Mouse (Mus musculus) cortical plate, adult 2 months (tissue): Measurements from ENCODE around the gene Sgsm3. TPM values are rescaled to one million over a fixed set of nuclear protein-coding genes. Genes with fewer than 3 reads are reported as not detected.
A peak's percentile ranks its signal among the peaks of the same experiment; 100 is the strongest.

Source experiments
- H3K27ac ChIP-seq: fragments of 200-500 bp; 2 replicates; pipeline ENCODE4 v1.5.1; 2012; ENCODE audit warnings: low read length, control low read depth, inconsistent platforms; ENCODE audit not compliant: insufficient read depth
- H3K4me1 ChIP-seq: fragments of 200-500 bp; 2 replicates; pipeline ENCODE4 v1.6.1; 2011; ENCODE audit warnings: low read length; ENCODE audit not compliant: control insufficient read depth, insufficient read depth
- H3K4me3 ChIP-seq: fragments of 200-500 bp; 2 replicates; pipeline ENCODE4 v1.5.1; 2011; ENCODE audit warnings: mild to moderate bottlenecking, low read length, control low read depth; ENCODE audit not compliant: insufficient read depth
- CTCF ChIP-seq: fragments of 200-500 bp; IDR thresholded peaks from 2 replicates; pipeline ENCODE4 v1.5.1; 2011; ENCODE audit warnings: mild to moderate bottlenecking, control low read depth, low read length; ENCODE audit not compliant: insufficient read depth; ENCODE audit errors: extremely low read depth
- POLR2A ChIP-seq: fragments of 200-500 bp; IDR thresholded peaks from 2 replicates; pipeline ENCODE4 v1.6.1; 2011; ENCODE audit warnings: mild to moderate bottlenecking, low read length, control low read depth; ENCODE audit not compliant: insufficient read depth; ENCODE audit errors: extremely low read depth
- polyA plus RNA-seq: library from polyadenylated mRNA; depleted of rRNA; stranded (reverse); fragments of >200 nt; gene quantifications from 2 replicates; pipeline ENCODE4 v1.2.3, GENCODE M21; 2012

Sgsm3 gene
- polyA plus RNA-seq, 1 experiment = 89.4 TPM

- Histone ChIP-seq H3K4me3 (no peak overlapping the region), H3K4me1 (peaks cover 2% of the 10 kb centered on the region), H3K27ac (no peak overlapping the region)
- no peak for TF ChIP-seq CTCF
- TF ChIP-seq POLR2A = no peak
Observed at GRCm38 (mm10) chr15:81000419-81001138, 23.0 kb downstream of the Sgsm3 start.

- no peak overlapping the region for H3K27ac ChIP-seq
- TF ChIP-seq CTCF (no peak), POLR2A (no peak)
- peaks cover 2% of the 10 kb centered on the region for H3K4me1 ChIP-seq
- no peak overlapping the region for H3K4me3 ChIP-seq
Observed at GRCm38 (mm10) chr15:81006127-81006735, 28.7 kb downstream of the Sgsm3 start.

GRCm38 (mm10) chr15:81007339-81007738 lies 29.8 kb downstream of the Sgsm3 start:
- no peak for TF ChIP-seq CTCF
- Histone ChIP-seq H3K4me1 (peaks cover 2% of the 10 kb centered on the region), H3K4me3 (no peak overlapping the region), H3K27ac (no peak overlapping the region)

GRCm38 (mm10) chr15:81007905-81008304 lies 30.3 kb downstream of the Sgsm3 start:
- TF ChIP-seq POLR2A (no peak), CTCF (no peak)
- no peak overlapping the region for H3K27ac ChIP-seq

GRCm38 (mm10) chr15:81008689-81009123 lies 31.1 kb downstream of the Sgsm3 start:
- H3K27ac ChIP-seq = no peak overlapping the region
- H3K4me3 ChIP-seq = no peak overlapping the region
- TF ChIP-seq CTCF (peak; percentile 58), POLR2A (no peak)
- H3K4me1 ChIP-seq = peaks cover 2% of the 10 kb centered on the region

More at GRCm38 (mm10) chr15:81007905-81008304, 30.3 kb downstream of the Sgsm3 start:
- H3K4me1 ChIP-seq = peaks cover 2% of the 10 kb centered on the region
- H3K4me3 ChIP-seq = no peak overlapping the region

GRCm38 (mm10) chr15:81010114-81010513 lies 32.5 kb downstream of the Sgsm3 start:
- TF ChIP-seq POLR2A (no peak), CTCF (no peak)
- Histone ChIP-seq H3K4me1 (peaks cover 5% of the 10 kb centered on the region), H3K27ac (peak overlapping the region; percentile 19; the same call in 1 of the 2 replicates), H3K4me3 (no peak overlapping the region)

GRCm38 (mm10) chr15:81011523-81011922 lies 34.0 kb downstream of the Sgsm3 start:
- Histone ChIP-seq H3K4me3 (no peak overlapping the region), H3K27ac (no peak overlapping the region), H3K4me1 (peaks cover 10% of the 10 kb centered on the region)
- no peak for TF ChIP-seq CTCF
- no peak for TF ChIP-seq POLR2A

GRCm38 (mm10) chr15:81012359-81012758 lies 34.8 kb downstream of the Sgsm3 start:
- TF ChIP-seq POLR2A (no peak), CTCF (no peak)
- no peak overlapping the region for H3K4me3 ChIP-seq

GRCm38 (mm10) chr15:81013186-81013585 lies 35.6 kb downstream of the Sgsm3 start:
- Histone ChIP-seq H3K27ac (no peak overlapping the region), H3K4me1 (peaks cover 10% of the 10 kb centered on the region), H3K4me3 (no peak overlapping the region)
- TF ChIP-seq POLR2A (no peak), CTCF (no peak)

More at GRCm38 (mm10) chr15:81012359-81012758, 34.8 kb downstream of the Sgsm3 start:
- H3K4me1 ChIP-seq = peaks cover 10% of the 10 kb centered on the region
- no peak overlapping the region for H3K27ac ChIP-seq

GRCm38 (mm10) chr15:81015068-81015744 lies 37.6 kb downstream of the Sgsm3 start:
- no peak overlapping the region for H3K4me3 ChIP-seq
- H3K27ac ChIP-seq = peak overlapping the region; percentile 76; the same call in 1 of the 2 replicates
- H3K4me1 ChIP-seq = peaks cover 9% of the 10 kb centered on the region
- TF ChIP-seq POLR2A = no peak
- no peak for TF ChIP-seq CTCF
